Mouse (Mus musculus): ENCODE measurements around the gene Dgki. TPM values are rescaled to one million over a fixed set of nuclear protein-coding genes. Genes with fewer than 3 reads are reported as not detected.

Gene Dgki
- polyA plus RNA-seq, 2 experiments = 0.02 TPM; not detected in 1

GRCm38 (mm10) chr6:36973096-36973495 is 326.9 kb downstream of the Dgki start:
- Histone ChIP-seq H3K36me3 (replicated peaks; ENCODE audit: control insufficient read depth, insufficient read depth, low read depth) (no peaks in the 10 kb centered on the region), H3K27ac (no peak overlapping the region), H3K4me1 (replicated peaks; ENCODE audit: control insufficient read depth in 2 of 2, insufficient read depth in 2 of 2, low read length in 1 of 2) (no peaks in the 10 kb centered on the region), H3K27me3 (ENCODE audit: control insufficient read depth, insufficient read depth, low read length) (no peaks in the 10 kb centered on the region), H3K9ac (replicated peaks) (no peak overlapping the region), H3K4me3 (ENCODE audit: insufficient read depth in 1 of 2, low read depth in 2 of 2, low read length in 2 of 2) (no peak overlapping the region), H3K9me3 (ENCODE audit: control insufficient read depth, low read length) (no peaks in the 10 kb centered on the region), H3K4me2 (ENCODE audit: low read depth) (no peak overlapping the region)
- WGBS (ENCODE audit: insufficient replicate concordance) = 66% methylated on average over 9 of the region's 9 CpGs
- no peak for ATAC-seq (ENCODE audit: insufficient read depth)
- TF ChIP-seq EP300 (IDR thresholded peaks at IDR 0.05; ENCODE audit: low read depth) = no peak
- no peak for TF ChIP-seq CTCF (IDR thresholded peaks at IDR 0.05; ENCODE audit: low read depth)
- DNase-seq (ENCODE audit: low read depth in 3 of 3, low spot score in 3 of 3) = no peak

- Histone ChIP-seq H3K9ac (replicated peaks) (no peak overlapping the region), H3K27ac (no peak overlapping the region), H3K4me3 (ENCODE audit: insufficient read depth in 1 of 2, low read depth in 2 of 2, low read length in 2 of 2) (no peak overlapping the region), H3K4me2 (ENCODE audit: low read depth) (no peak overlapping the region), H3K36me3 (replicated peaks; ENCODE audit: control insufficient read depth, insufficient read depth, low read depth) (no peaks in the 10 kb centered on the region), H3K27me3 (ENCODE audit: control insufficient read depth, insufficient read depth, low read length) (no peaks in the 10 kb centered on the region), H3K4me1 (replicated peaks; ENCODE audit: control insufficient read depth in 2 of 2, insufficient read depth in 2 of 2, low read length in 1 of 2) (no peaks in the 10 kb centered on the region), H3K9me3 (ENCODE audit: control insufficient read depth, low read length) (no peaks in the 10 kb centered on the region)
- DNase-seq (ENCODE audit: low read depth in 3 of 3, low spot score in 3 of 3) = no peak
- 42% methylated on average over 1 of the region's 1 CpGs for WGBS (ENCODE audit: insufficient replicate concordance)
- TF ChIP-seq EP300 (IDR thresholded peaks at IDR 0.05; ENCODE audit: low read depth) (no peak), CTCF (IDR thresholded peaks at IDR 0.05; ENCODE audit: low read depth) (no peak)
- no peak for ATAC-seq (ENCODE audit: insufficient read depth)
Observed at GRCm38 (mm10) chr6:36972494-36972893, 327.5 kb downstream of the Dgki start.

GRCm38 (mm10) chr6:36969249-36969885 is 330.6 kb downstream of the Dgki start:
- WGBS (ENCODE audit: insufficient replicate concordance) = 61% methylated on average over 5 of the region's 5 CpGs
- no peak overlapping the region for H3K4me3 ChIP-seq (ENCODE audit: insufficient read depth in 1 of 2, low read depth in 2 of 2, low read length in 2 of 2)
- ATAC-seq (ENCODE audit: insufficient read depth) = no peak
- no peaks in the 10 kb centered on the region for H3K9me3 ChIP-seq (ENCODE audit: control insufficient read depth, low read length)
- no peaks in the 10 kb centered on the region for H3K27me3 ChIP-seq (ENCODE audit: control insufficient read depth, insufficient read depth, low read length)
- no peak for TF ChIP-seq CTCF (IDR thresholded peaks at IDR 0.05; ENCODE audit: low read depth)
- TF ChIP-seq EP300 (IDR thresholded peaks at IDR 0.05; ENCODE audit: low read depth) = no peak
- H3K27ac ChIP-seq = no peak overlapping the region
- DNase-seq (ENCODE audit: low read depth in 3 of 3, low spot score in 3 of 3) = no peak
- H3K4me2 ChIP-seq (ENCODE audit: low read depth) = no peak overlapping the region
- no peaks in the 10 kb centered on the region for H3K4me1 ChIP-seq (replicated peaks; ENCODE audit: control insufficient read depth in 2 of 2, insufficient read depth in 2 of 2, low read length in 1 of 2)
- no peak overlapping the region for H3K9ac ChIP-seq (replicated peaks)
- H3K36me3 ChIP-seq (replicated peaks; ENCODE audit: control insufficient read depth, insufficient read depth, low read depth) = no peaks in the 10 kb centered on the region

GRCm38 (mm10) chr6:36960658-36961057 is 339.3 kb downstream of the Dgki start:
- H3K4me2 ChIP-seq (ENCODE audit: low read depth) = no peak overlapping the region
- H3K4me1 ChIP-seq (replicated peaks; ENCODE audit: control insufficient read depth in 2 of 2, insufficient read depth in 2 of 2, low read length in 1 of 2) = no peaks in the 10 kb centered on the region
- H3K9me3 ChIP-seq (ENCODE audit: control insufficient read depth, low read length) = no peaks in the 10 kb centered on the region
- H3K36me3 ChIP-seq (replicated peaks; ENCODE audit: control insufficient read depth, insufficient read depth, low read depth) = no peaks in the 10 kb centered on the region
- H3K9ac ChIP-seq (replicated peaks) = no peak overlapping the region
- no peak overlapping the region for H3K4me3 ChIP-seq (ENCODE audit: insufficient read depth in 1 of 2, low read depth in 2 of 2, low read length in 2 of 2)
- H3K27ac ChIP-seq = no peak overlapping the region
- 54% methylated on average over 4 of the region's 4 CpGs for whole genome bisulfite sequencing (ENCODE audit: insufficient replicate concordance)
- TF ChIP-seq EP300 (IDR thresholded peaks at IDR 0.05; ENCODE audit: low read depth) = no peak
- TF ChIP-seq CTCF (IDR thresholded peaks at IDR 0.05; ENCODE audit: low read depth) = no peak
- DNase-seq (ENCODE audit: low read depth in 3 of 3, low spot score in 3 of 3) (no peak), ATAC-seq (ENCODE audit: insufficient read depth) (no peak)
- H3K27me3 ChIP-seq (ENCODE audit: control insufficient read depth, insufficient read depth, low read length) = no peaks in the 10 kb centered on the region

GRCm38 (mm10) chr6:36955293-36955692 is 344.7 kb downstream of the Dgki start:
- DNase-seq (ENCODE audit: low read depth in 3 of 3, low spot score in 3 of 3) = no peak

More at GRCm38 (mm10) chr6:36955293-36955692, 344.7 kb downstream of the Dgki start:
- H3K36me3 ChIP-seq (replicated peaks; ENCODE audit: control insufficient read depth, insufficient read depth, low read depth) = no peaks in the 10 kb centered on the region
- TF ChIP-seq EP300 (IDR thresholded peaks at IDR 0.05; ENCODE audit: low read depth) (no peak), CTCF (IDR thresholded peaks at IDR 0.05; ENCODE audit: low read depth) (peak; percentile 32)
- H3K4me2 ChIP-seq (ENCODE audit: low read depth) = no peak overlapping the region
- whole genome bisulfite sequencing (ENCODE audit: insufficient replicate concordance) = 68% methylated on average over 4 of the region's 4 CpGs
- no peaks in the 10 kb centered on the region for H3K9me3 ChIP-seq (ENCODE audit: control insufficient read depth, low read length)
- no peak overlapping the region for H3K9ac ChIP-seq (replicated peaks)
- H3K4me3 ChIP-seq (ENCODE audit: insufficient read depth in 1 of 2, low read depth in 2 of 2, low read length in 2 of 2) = no peak overlapping the region
- no peak overlapping the region for H3K27ac ChIP-seq
- no peak for ATAC-seq (ENCODE audit: insufficient read depth)
- no peaks in the 10 kb centered on the region for H3K27me3 ChIP-seq (ENCODE audit: control insufficient read depth, insufficient read depth, low read length)
- H3K4me1 ChIP-seq (replicated peaks; ENCODE audit: control insufficient read depth in 2 of 2, insufficient read depth in 2 of 2, low read length in 1 of 2) = no peaks in the 10 kb centered on the region

All from liver, embryonic 14.5 days (tissue).